Mouse (Mus musculus) hindbrain, embryonic 11.5 days (tissue): ENCODE data around the gene Nupr1. TPM values are rescaled to one million over a fixed set of nuclear protein-coding genes. Genes with fewer than 3 reads are reported as not detected.

Experiments used
- ATAC-seq: fragments of 200-750 bp; cut with Nextera tagmentation; 2 replicates; pipeline ENCODE4 v1.8.0; 2017; ENCODE audit warnings: mild to moderate bottlenecking, moderate TSS enrichment, moderate library complexity; ENCODE audit not compliant: low FRiP score
- DNase-seq: peaks from one replicate; pipeline ENCODE4 v3.0.0-alpha.2; 2015; ENCODE audit warnings: low spot score
- H3K27ac ChIP-seq: fragments of 300-500 bp; sonication (generic); 2 replicates; pipeline ENCODE4 v1.5.1; 2014; ENCODE audit warnings: mild to moderate bottlenecking, low read depth, low read length
- H3K27me3 ChIP-seq: fragments of 300-500 bp; sonication (generic); 2 replicates; pipeline ENCODE4 v1.6.1; 2014; ENCODE audit warnings: mild to moderate bottlenecking, low read length, moderate library complexity, mixed read lengths; ENCODE audit not compliant: control insufficient read depth, insufficient read depth
- H3K36me3 ChIP-seq: fragments of 300-500 bp; sonication (generic); 2 replicates; pipeline ENCODE4 v1.6.1; 2014; ENCODE audit warnings: mild to moderate bottlenecking, low read length, moderate library complexity, mixed read lengths; ENCODE audit not compliant: control insufficient read depth, insufficient read depth
- H3K4me1 ChIP-seq: fragments of 300-500 bp; sonication (generic); replicated peaks from 2 replicates; pipeline ENCODE4 v1.6.1; 2014; ENCODE audit warnings: low read length, mixed read lengths; ENCODE audit not compliant: control insufficient read depth, insufficient read depth
- H3K4me2 ChIP-seq: fragments of 300-500 bp; sonication (generic); replicated peaks from 2 replicates; pipeline ENCODE4 v1.6.1; 2014; ENCODE audit warnings: mild to moderate bottlenecking, low read depth, low read length
- H3K4me3 ChIP-seq: fragments of 300-500 bp; sonication (generic); 2 replicates; pipeline ENCODE4 v1.5.1; 2014; ENCODE audit warnings: low read depth, low read length
- H3K9ac ChIP-seq: fragments of 300-500 bp; sonication (generic); 2 replicates; pipeline ENCODE4 v1.6.1; 2014; ENCODE audit warnings: low read depth, low read length
- H3K9me3 ChIP-seq: fragments of 300-500 bp; sonication (generic); 2 replicates; pipeline ENCODE4 v1.6.1; 2016; ENCODE audit warnings: low read length; ENCODE audit not compliant: control insufficient read depth
- WGBS: fragments of 180-500 bp; shearing (Covaris S2); extraction: QIAGEN DNeasy Blood & Tissue Kit; methylation state at CpG from one replicate; pipeline ENCODE4 v1.1.7; 2014; 5-methylcytosine and 5-hydroxymethylcytosine counted together
- polyA plus RNA-seq: library from polyadenylated mRNA; unstranded; fragments of >200 nt; fragmentation: Nextera tagmentation; extraction: Ambion mirVana; gene quantifications from 2 replicates; pipeline ENCODE4 v1.2.1, GENCODE M21; 2014

Nupr1 gene
- polyA plus RNA-seq, result 1.3 and 2.4 TPM in 2 replicates

DNA sequence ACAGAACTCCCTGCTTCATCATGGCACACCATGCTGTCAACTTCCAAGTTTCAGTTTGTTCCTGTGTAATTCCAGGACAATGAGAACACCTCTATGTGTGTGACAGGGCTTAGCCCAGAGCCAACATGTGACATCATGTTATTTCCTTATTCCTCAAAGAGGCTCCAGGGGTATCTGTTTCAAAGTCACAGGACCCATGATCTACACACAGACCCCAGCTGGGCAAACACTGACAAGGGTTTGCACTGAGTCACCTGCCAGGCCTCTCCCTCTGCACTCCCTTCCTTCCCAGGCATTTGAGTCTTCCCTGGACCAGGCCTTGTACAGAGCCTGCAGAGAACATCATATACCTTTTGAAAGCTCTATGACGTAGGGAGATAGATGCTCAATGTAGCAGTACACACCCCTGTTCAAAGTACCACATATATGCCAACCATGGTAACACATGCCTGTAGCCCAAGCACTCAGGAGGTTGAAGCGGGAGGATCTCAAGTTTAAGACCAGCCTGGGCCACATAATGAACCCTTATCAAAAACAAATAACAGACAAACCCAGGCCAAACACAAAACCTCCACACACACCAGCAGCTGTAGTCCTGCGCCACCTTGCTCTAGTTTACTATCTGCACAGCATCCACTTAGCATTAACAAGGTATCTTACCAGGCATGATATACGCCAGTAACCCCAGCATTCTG, at the start of gene Nupr1:
TSS of gene Nupr1 (minus strand) at position 38 of the 695 bp plus-strand sequence.
- no peak within 1 kb of the TSS for H3K4me2 ChIP-seq
- H3K27ac ChIP-seq, result no peak within 1 kb of the TSS
- no peak within 1 kb of the TSS for H3K4me3 ChIP-seq
- 92% methylated on average over 4 of the region's 4 CpGs for WGBS
- H3K9me3 ChIP-seq, result no peaks in the 10 kb centered on the region
- no peak for DNase-seq
- ATAC-seq, result no peak
- no peaks in the 10 kb centered on the region for H3K36me3 ChIP-seq
- no peaks in the 10 kb centered on the region for H3K4me1 ChIP-seq
- H3K27me3 ChIP-seq, result no peaks in the 10 kb centered on the region
- no peak within 1 kb of the TSS for H3K9ac ChIP-seq

DNA sequence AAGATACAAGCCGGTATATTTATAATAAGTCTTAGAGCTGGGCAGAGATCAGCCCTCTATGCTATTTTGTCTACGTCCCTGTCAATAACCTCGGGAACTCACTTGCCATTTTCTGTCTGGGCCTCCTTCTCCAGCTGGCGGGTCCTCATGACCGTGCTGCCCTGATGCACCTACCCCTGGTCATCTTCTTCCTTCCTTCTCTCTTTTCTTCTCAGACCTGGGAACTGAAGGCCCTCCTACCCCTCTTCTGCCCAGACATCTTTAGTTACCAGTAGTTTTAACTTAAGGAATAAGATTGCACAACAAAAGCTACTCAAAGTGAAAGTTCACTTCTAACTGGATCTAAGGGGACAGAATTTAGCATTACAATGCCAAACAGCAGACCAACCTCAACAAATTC, 49.0 kb upstream of the Nupr1 start:
- Histone ChIP-seq H3K4me1 (no peaks in the 10 kb centered on the region), H3K36me3 (no peaks in the 10 kb centered on the region), H3K4me3 (no peak overlapping the region), H3K27ac (no peak overlapping the region), H3K9ac (no peak overlapping the region), H3K27me3 (no peaks in the 10 kb centered on the region), H3K4me2 (no peak overlapping the region), H3K9me3 (no peaks in the 10 kb centered on the region)
- WGBS, result 98% methylated on average over 5 of the region's 5 CpGs
- DNase-seq, result no peak
- no peak for ATAC-seq

DNA sequence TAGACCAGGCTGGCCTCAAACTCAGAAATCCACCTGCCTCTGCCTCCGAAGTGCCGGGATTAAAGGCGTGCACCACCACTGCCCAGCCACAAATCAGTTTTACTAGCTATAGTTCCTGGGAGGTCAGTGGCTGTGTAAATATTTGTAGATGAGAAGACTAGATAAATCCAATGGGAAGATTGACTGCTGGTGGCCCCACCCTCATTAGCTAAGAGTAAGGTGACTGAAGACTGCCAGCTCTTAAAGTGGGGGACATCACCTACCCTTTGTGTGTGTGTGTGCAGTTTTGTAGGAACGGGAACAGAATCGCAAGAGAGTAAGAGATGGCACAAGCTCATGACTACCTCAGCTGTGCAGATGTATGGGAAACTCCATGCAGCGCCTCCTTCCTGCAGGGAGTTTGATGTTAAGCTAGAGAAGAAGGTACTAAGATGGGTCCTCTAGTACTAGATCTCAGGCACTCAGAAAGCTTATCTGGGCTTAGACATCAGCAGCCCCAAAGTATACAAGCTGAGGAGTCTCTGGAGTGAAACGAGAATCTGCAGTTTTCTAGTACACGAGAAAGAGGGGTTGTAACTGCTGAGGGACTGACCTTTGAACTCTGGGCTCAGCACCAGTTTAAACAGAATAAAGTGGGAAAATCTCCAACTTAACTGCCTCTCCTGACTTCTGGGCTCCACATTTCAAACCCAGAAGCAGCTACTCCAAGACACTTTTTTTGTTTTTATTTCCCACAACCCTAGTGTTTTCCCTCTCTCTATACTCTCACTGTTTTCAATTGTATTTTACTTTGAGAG, 48.1 kb upstream of the Nupr1 start:
- Histone ChIP-seq H3K4me2 (no peak overlapping the region), H3K9me3 (no peaks in the 10 kb centered on the region), H3K4me3 (no peak overlapping the region), H3K9ac (no peak overlapping the region), H3K4me1 (no peaks in the 10 kb centered on the region), H3K27ac (no peak overlapping the region), H3K36me3 (no peaks in the 10 kb centered on the region), H3K27me3 (no peaks in the 10 kb centered on the region)
- DNase-seq (no peak), ATAC-seq (no peak)
- WGBS, result 84% methylated on average over 8 of the region's 8 CpGs

DNA sequence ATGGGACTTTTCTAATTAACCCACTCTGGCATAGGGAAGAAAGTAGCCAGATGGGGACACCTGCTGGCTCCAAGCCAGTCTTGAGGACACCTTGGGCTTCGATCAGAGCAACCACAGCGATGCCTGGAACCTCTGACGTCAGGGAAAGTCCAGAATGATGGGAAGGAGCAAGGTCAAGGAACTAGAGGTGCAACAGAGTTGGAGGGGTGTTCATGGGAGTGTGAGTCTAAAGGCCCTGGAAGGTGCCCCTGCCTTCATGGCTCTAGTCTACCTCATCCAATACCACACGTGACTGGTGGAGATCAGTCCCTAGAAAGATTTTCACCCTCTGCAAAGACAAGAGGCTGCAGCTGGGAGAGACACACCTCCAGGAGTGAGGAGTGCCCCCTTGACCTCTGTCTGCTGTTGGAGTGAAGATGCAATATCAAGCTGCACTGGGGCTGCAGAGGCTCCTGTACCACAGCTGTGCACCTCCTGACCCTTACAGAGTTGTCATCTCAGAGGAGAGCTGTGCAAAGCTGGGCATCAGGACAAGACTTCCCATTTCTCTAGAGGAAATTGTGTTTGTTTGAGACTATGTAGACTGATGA, 46.1 kb upstream of the Nupr1 start:
- Histone ChIP-seq H3K27ac (no peak overlapping the region), H3K36me3 (no peaks in the 10 kb centered on the region), H3K4me3 (no peak overlapping the region), H3K9me3 (no peaks in the 10 kb centered on the region), H3K27me3 (no peaks in the 10 kb centered on the region), H3K9ac (no peak overlapping the region), H3K4me2 (no peak overlapping the region), H3K4me1 (no peaks in the 10 kb centered on the region)
- ATAC-seq (no peak), DNase-seq (no peak)
- WGBS, result 83% methylated on average over 4 of the region's 4 CpGs

DNA sequence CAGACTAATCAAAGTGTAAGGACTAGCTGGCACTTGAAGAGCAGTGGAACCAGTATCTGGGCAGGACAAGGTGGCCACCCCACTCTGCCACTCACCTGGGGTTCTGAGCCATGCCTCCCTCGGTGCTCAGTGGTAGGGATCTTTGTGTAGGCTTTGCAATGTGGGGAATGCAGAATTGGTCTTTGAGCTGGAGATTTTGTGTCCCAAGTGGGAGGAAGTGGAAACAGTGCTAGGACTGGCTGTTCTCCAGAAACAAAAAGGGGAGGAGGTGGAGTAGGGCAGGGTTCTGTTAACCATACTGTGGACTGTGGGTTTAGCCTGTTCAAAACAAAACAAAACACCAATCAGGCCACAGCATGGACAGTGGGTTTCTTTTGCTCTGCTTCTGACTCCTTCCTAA, 45.5 kb upstream of the Nupr1 start, which contains the start of gene Sult1a1:
TSS of gene Sult1a1 (minus strand) at position 226 of the 400 bp plus-strand sequence.
- 92% methylated on average over 1 of the region's 1 CpGs for WGBS
- H3K27me3 ChIP-seq, result no peaks in the 10 kb centered on the region
- H3K4me1 ChIP-seq, result no peaks in the 10 kb centered on the region
- DNase-seq (no peak), ATAC-seq (no peak)
- no peak within 1 kb of the TSS for H3K4me2 ChIP-seq
- no peak within 1 kb of the TSS for H3K9ac ChIP-seq
- H3K36me3 ChIP-seq, result no peaks in the 10 kb centered on the region
- no peak within 1 kb of the TSS for H3K4me3 ChIP-seq
- H3K9me3 ChIP-seq, result no peaks in the 10 kb centered on the region
- no peak within 1 kb of the TSS for H3K27ac ChIP-seq

DNA sequence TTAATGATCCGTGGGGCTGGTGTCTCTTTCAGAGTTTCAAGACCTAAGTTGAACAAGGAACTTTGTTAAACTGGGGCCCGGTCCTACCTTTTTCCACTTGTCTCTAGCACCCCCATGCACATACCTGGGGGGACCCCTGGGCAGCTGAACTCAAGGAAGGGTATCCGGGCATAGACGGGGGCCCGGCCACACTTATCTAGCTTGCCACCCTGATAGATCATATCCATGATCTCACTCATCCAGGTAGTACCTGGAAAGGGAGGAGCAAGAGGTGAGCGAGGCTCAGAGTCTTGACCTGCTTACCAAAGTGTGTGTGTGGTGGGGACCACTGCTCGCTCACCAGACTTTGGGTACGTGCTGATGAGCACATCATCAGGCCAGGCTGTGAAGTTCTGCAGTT, 44.4 kb upstream of the Nupr1 start:
- H3K9me3 ChIP-seq, result no peaks in the 10 kb centered on the region
- no peaks in the 10 kb centered on the region for H3K36me3 ChIP-seq
- no peak overlapping the region for H3K9ac ChIP-seq
- ATAC-seq (no peak), DNase-seq (no peak)
- no peak overlapping the region for H3K4me2 ChIP-seq
- H3K4me3 ChIP-seq, result no peak overlapping the region
- no peak overlapping the region for H3K27ac ChIP-seq
- H3K4me1 ChIP-seq, result no peaks in the 10 kb centered on the region
- H3K27me3 ChIP-seq, result no peaks in the 10 kb centered on the region
- WGBS, result 94% methylated on average over 8 of the region's 8 CpGs

DNA sequence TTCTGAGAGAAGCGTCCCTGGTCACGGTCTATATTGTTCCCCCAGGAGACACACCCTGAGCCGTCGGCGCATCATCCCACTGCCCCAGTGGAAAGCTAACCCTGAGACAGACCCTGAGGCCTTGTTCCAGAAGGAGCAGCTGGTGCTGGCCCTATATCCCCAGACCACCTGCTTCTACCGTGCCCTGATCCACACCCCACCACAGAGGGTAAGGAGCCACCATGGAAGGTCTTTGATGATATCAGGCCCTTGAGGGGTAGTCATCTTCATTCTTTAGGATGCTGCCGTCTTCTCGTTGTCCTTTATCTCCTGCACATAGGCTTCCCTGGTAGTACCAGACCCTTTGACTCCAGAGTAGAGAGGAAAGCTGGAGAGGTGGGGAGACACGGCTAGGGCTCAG, 41.5 kb upstream of the Nupr1 start:
- H3K4me3 ChIP-seq, result no peak overlapping the region
- no peak overlapping the region for H3K9ac ChIP-seq
- H3K36me3 ChIP-seq, result no peaks in the 10 kb centered on the region
- H3K27me3 ChIP-seq, result no peaks in the 10 kb centered on the region
- no peak for ATAC-seq
- no peak overlapping the region for H3K4me2 ChIP-seq
- H3K9me3 ChIP-seq, result no peaks in the 10 kb centered on the region
- WGBS, result 94% methylated on average over 9 of the region's 9 CpGs
- DNase-seq, result no peak
- no peaks in the 10 kb centered on the region for H3K4me1 ChIP-seq
- no peak overlapping the region for H3K27ac ChIP-seq

DNA sequence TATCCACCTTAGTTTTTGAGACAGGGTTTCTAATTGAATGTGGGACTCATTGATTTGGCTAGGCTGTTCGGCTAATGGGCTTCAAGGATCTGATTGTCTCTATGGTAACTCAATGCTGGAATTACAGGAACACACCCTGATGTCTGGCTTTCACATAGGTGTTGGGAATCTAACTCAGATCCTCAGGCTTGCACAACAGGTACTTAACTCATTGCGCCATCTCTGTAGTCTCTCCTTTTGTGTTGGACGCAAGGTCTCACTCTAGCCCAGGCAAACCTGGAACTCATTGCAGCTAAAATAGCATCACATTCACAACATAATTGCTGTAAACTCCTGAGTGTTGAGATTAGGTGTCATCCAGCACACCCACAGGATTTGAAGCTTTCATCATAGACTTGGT, 39.5 kb upstream of the Nupr1 start:
- ATAC-seq, result no peak
- H3K9ac ChIP-seq, result no peak overlapping the region
- no peak for DNase-seq
- no peaks in the 10 kb centered on the region for H3K27me3 ChIP-seq
- H3K36me3 ChIP-seq, result no peaks in the 10 kb centered on the region
- H3K4me3 ChIP-seq, result no peak overlapping the region
- H3K27ac ChIP-seq, result no peak overlapping the region
- H3K4me1 ChIP-seq, result no peaks in the 10 kb centered on the region
- no peaks in the 10 kb centered on the region for H3K9me3 ChIP-seq
- WGBS, result 99% methylated on average over 3 of the region's 3 CpGs
- no peak overlapping the region for H3K4me2 ChIP-seq
